In genomic region chr4:43059697-43060096, GRCm38 (mm10) we compare ENCODE assay signal across 8 mouse cellular contexts. TPM values are rescaled to one million over a fixed set of nuclear protein-coding genes. Genes with fewer than 3 reads are reported as not detected.
DNase-seq lines count a peak whose midpoint lies in the region; ATAC-seq and TF ChIP-seq lines count a peak whose summit lies in the region.

No protein-coding gene starts in this region.

- no peak for ATAC-seq in forebrain, embryonic 16.5 days
- no peak for ATAC-seq in liver, embryonic 15.5 days (ENCODE audit: insufficient read depth)

- no peak for DNase-seq in heart, embryonic 10.5 days (ENCODE audit: low spot score)
- no peak for DNase-seq in heart, postnatal 10 days
- no peak for DNase-seq in embryo, embryonic 10 days (ENCODE audit: low spot score)
- no peak for DNase-seq in ovary, adult 18-20 months (ENCODE audit: low spot score)
- DNase-seq in MN1 (ENCODE audit: low spot score): no peak

- peaks cover 16% of the 10 kb centered on the region; the same call in 1 of the 2 replicates for H3K27me3 ChIP-seq in heart, embryonic 10.5 days (ENCODE audit: insufficient read depth, poor library complexity, severe bottlenecking)
- H3K27me3 ChIP-seq in E14TG2a.4 (ENCODE audit: insufficient read depth, low read length): peaks cover 32% of the 10 kb centered on the region
- no peaks in the 10 kb centered on the region for H3K27me3 ChIP-seq in forebrain, embryonic 16.5 days (replicated peaks; ENCODE audit: control insufficient read depth, insufficient read depth, low read length)
- peaks cover 54% of the 10 kb centered on the region for H3K27me3 ChIP-seq in liver, embryonic 15.5 days

- intact Hi-C loops in heart, postnatal 10 days (cut with DNase I): loop anchor here (5.0 kb wide), 1 partner anchor 183 kb away; no protein-coding TSS in a partner anchor

- peaks cover 6% of the 10 kb centered on the region for H3K4me1 ChIP-seq in heart, embryonic 10.5 days
- peaks cover 17% of the 10 kb centered on the region for H3K4me1 ChIP-seq in E14TG2a.4 (replicated peaks; ENCODE audit: low read depth, low read length)
- peaks cover 18% of the 10 kb centered on the region for H3K4me1 ChIP-seq in forebrain, embryonic 16.5 days (replicated peaks; ENCODE audit: control insufficient read depth, insufficient read depth, low read length)
- peaks cover 13% of the 10 kb centered on the region for H3K4me1 ChIP-seq in liver, embryonic 15.5 days (replicated peaks)

- no peaks in the 10 kb centered on the region for H3K9me3 ChIP-seq in heart, embryonic 10.5 days
- H3K9me3 ChIP-seq in E14TG2a.4 (ENCODE audit: low read length): no peaks in the 10 kb centered on the region
- H3K9me3 ChIP-seq in forebrain, embryonic 16.5 days (ENCODE audit: control insufficient read depth, low read length): no peaks in the 10 kb centered on the region
- H3K9me3 ChIP-seq in liver, embryonic 15.5 days (replicated peaks): no peaks in the 10 kb centered on the region

- no peak for TF ChIP-seq CTCF in E14TG2a.4 (conservative IDR thresholded peaks at IDR 0.05; ENCODE audit: low read length)

- 0 out of 2 replicates have a peak overlapping the region, but pooled peaks have one; percentile 10 for H3K9ac ChIP-seq in forebrain, embryonic 16.5 days (replicated peaks; ENCODE audit: low read depth, low read length)
- H3K9ac ChIP-seq in liver, embryonic 15.5 days: no peak overlapping the region

- peak overlapping the region; percentile 77 for H3K4me3 ChIP-seq in heart, embryonic 10.5 days
- H3K4me3 ChIP-seq in E14TG2a.4 (replicated peaks; ENCODE audit: low read length): peak overlapping the region; percentile 94
- peak overlapping the region; percentile 74 for H3K4me3 ChIP-seq in forebrain, embryonic 16.5 days (replicated peaks; ENCODE audit: low read length)
- peak overlapping the region; percentile 65 for H3K4me3 ChIP-seq in liver, embryonic 15.5 days (replicated peaks)

- 44% methylated on average over 3 of the region's 3 CpGs for WGBS in heart, embryonic 10.5 days
- WGBS in forebrain, embryonic 16.5 days: 22% methylated on average over 3 of the region's 3 CpGs
- WGBS in liver, embryonic 15.5 days (ENCODE audit: insufficient replicate concordance): 21% methylated on average over 3 of the region's 3 CpGs

- peak overlapping the region; percentile 65 for H3K4me2 ChIP-seq in forebrain, embryonic 16.5 days (ENCODE audit: low read length)
- H3K4me2 ChIP-seq in liver, embryonic 15.5 days: peak overlapping the region; percentile 98

- no peaks in the 10 kb centered on the region for H3K36me3 ChIP-seq in heart, embryonic 10.5 days
- no peaks in the 10 kb centered on the region for H3K36me3 ChIP-seq in E14TG2a.4 (ENCODE audit: insufficient read depth, low read length)
- H3K36me3 ChIP-seq in forebrain, embryonic 16.5 days (ENCODE audit: control insufficient read depth, insufficient read depth): no peaks in the 10 kb centered on the region
- no peaks in the 10 kb centered on the region for H3K36me3 ChIP-seq in liver, embryonic 15.5 days (replicated peaks)

- H3K27ac ChIP-seq in heart, embryonic 10.5 days: peak overlapping the region; percentile 93
- no peak overlapping the region for H3K27ac ChIP-seq in forebrain, embryonic 16.5 days (ENCODE audit: low read length)
- H3K27ac ChIP-seq in liver, embryonic 15.5 days (replicated peaks): no peak overlapping the region

RNA-seq across cellular contexts. Expression of gene Unc13b, which starts 0.9 kb away (rescaled TPM):
- 7.1 and 8.5 TPM in 2 replicates for polyA plus RNA-seq in heart, embryonic 10.5 days (2016; fragmentation: Nextera tagmentation; extraction: Ambion mirVana)
- total RNA-seq in heart, postnatal 10 days (2021): 10 to 100 TPM; 28.3 to 31.4 TPM
- 15.5 and 21.6 TPM in 2 replicates for polyA plus RNA-seq in forebrain, embryonic 16.5 days (2015; fragmentation: Nextera tagmentation; extraction: Ambion mirVana)
- polyA plus RNA-seq in liver, embryonic 15.5 days (2015; fragmentation: Nextera tagmentation; extraction: Ambion mirVana): 0.40 and 0.45 TPM in 2 replicates

RNA-seq across cellular contexts. Expression of gene Fam214b, which starts 13.7 kb away (rescaled TPM):
- 12.0 and 12.7 TPM in 2 replicates for polyA plus RNA-seq in heart, embryonic 10.5 days (2016; fragmentation: Nextera tagmentation; extraction: Ambion mirVana)
- 10 to 100 TPM; 23.6 to 30.7 TPM for total RNA-seq in heart, postnatal 10 days (2021)
- polyA plus RNA-seq in forebrain, embryonic 16.5 days (2015; fragmentation: Nextera tagmentation; extraction: Ambion mirVana): 39.2 and 48.2 TPM in 2 replicates
- 41.2 and 51.3 TPM in 2 replicates for polyA plus RNA-seq in liver, embryonic 15.5 days (2015; fragmentation: Nextera tagmentation; extraction: Ambion mirVana)

RNA-seq across cellular contexts. Expression of gene Stoml2, which starts 28.2 kb away (rescaled TPM):
- 320 and 370 TPM in 2 replicates for polyA plus RNA-seq in heart, embryonic 10.5 days (2016; fragmentation: Nextera tagmentation; extraction: Ambion mirVana)
- 100 to 1,000 TPM in 1 of 2 experiments, 10 to 100 TPM in 1; 99.9 to 106 TPM for total RNA-seq in heart, postnatal 10 days (2021)
- 237 and 238 TPM in 2 replicates for polyA plus RNA-seq in forebrain, embryonic 16.5 days (2015; fragmentation: Nextera tagmentation; extraction: Ambion mirVana)
- polyA plus RNA-seq in liver, embryonic 15.5 days (2015; fragmentation: Nextera tagmentation; extraction: Ambion mirVana): 187 and 204 TPM in 2 replicates

RNA-seq across cellular contexts. Expression of gene Pigo, which starts 34.1 kb away (rescaled TPM):
- polyA plus RNA-seq in heart, embryonic 10.5 days (2016; fragmentation: Nextera tagmentation; extraction: Ambion mirVana): 18.4 and 21.0 TPM in 2 replicates
- 10 to 100 TPM; 19.3 to 25.1 TPM for total RNA-seq in heart, postnatal 10 days (2021)
- 20.9 and 24.5 TPM in 2 replicates for polyA plus RNA-seq in forebrain, embryonic 16.5 days (2015; fragmentation: Nextera tagmentation; extraction: Ambion mirVana)
- 14.8 and 15.1 TPM in 2 replicates for polyA plus RNA-seq in liver, embryonic 15.5 days (2015; fragmentation: Nextera tagmentation; extraction: Ambion mirVana)

RNA-seq across cellular contexts. Expression of gene Fancg, which starts 49.4 kb away (rescaled TPM):
- 13.9 and 18.0 TPM in 2 replicates for polyA plus RNA-seq in heart, embryonic 10.5 days (2016; fragmentation: Nextera tagmentation; extraction: Ambion mirVana)
- total RNA-seq in heart, postnatal 10 days (2021): 1 to 10 TPM; 5.8 to 6.7 TPM
- 32.8 and 33.2 TPM in 2 replicates for polyA plus RNA-seq in forebrain, embryonic 16.5 days (2015; fragmentation: Nextera tagmentation; extraction: Ambion mirVana)
- 10.4 TPM in 2 replicates for polyA plus RNA-seq in liver, embryonic 15.5 days (2015; fragmentation: Nextera tagmentation; extraction: Ambion mirVana)
